Mouse (Mus musculus) heart, postnatal 0 days (tissue): ENCODE measurements around the gene Telo2. TPM values are rescaled to one million over a fixed set of nuclear protein-coding genes. Genes with fewer than 3 reads are reported as not detected.

ENCODE experiments used
- ATAC-seq: fragments of 200-750 bp; cut with Nextera tagmentation; 2 replicates; pipeline ENCODE4 v1.8.0; 2017; ENCODE audit warnings: low read depth, moderate number of reproducible peaks, moderate library complexity; ENCODE audit not compliant: insufficient read depth
- DNase-seq: peaks from one replicate; pipeline ENCODE4 v3.0.0-alpha.2; 2016; ENCODE audit warnings: low spot score
- H3K27ac ChIP-seq: fragments of 300-500 bp; sonication (generic); 2 replicates; pipeline ENCODE4 v1.5.1; 2014; ENCODE audit warnings: low read depth, mild to moderate bottlenecking
- H3K27me3 ChIP-seq: fragments of 300-500 bp; sonication (generic); 2 replicates; pipeline ENCODE4 v1.6.1; 2014; ENCODE audit warnings: low read length, mixed read lengths; ENCODE audit not compliant: control insufficient read depth, insufficient read depth
- H3K36me3 ChIP-seq: fragments of 300-500 bp; sonication (generic); replicated peaks from 2 replicates; pipeline ENCODE4 v1.6.1; 2014; ENCODE audit warnings: low read length, mixed read lengths; ENCODE audit not compliant: control insufficient read depth, insufficient read depth
- H3K4me1 ChIP-seq: fragments of 300-500 bp; sonication (generic); 2 replicates; pipeline ENCODE4 v1.6.1; 2014; ENCODE audit warnings: antibody characterized with exemption; ENCODE audit not compliant: control insufficient read depth, insufficient read depth
- H3K4me2 ChIP-seq: fragments of 300-500 bp; sonication (generic); 2 replicates; pipeline ENCODE4 v1.6.1; 2014; ENCODE audit warnings: low read depth, mild to moderate bottlenecking, low read length, moderate library complexity
- H3K4me3 ChIP-seq: fragments of 300-500 bp; sonication (generic); 2 replicates; pipeline ENCODE4 v1.5.1; 2014; ENCODE audit warnings: low read depth, low read length
- H3K9ac ChIP-seq: fragments of 300-500 bp; sonication (generic); replicated peaks from 2 replicates; pipeline ENCODE4 v1.6.1; 2014; ENCODE audit warnings: low read depth, low read length, mixed read lengths
- H3K9me3 ChIP-seq: fragments of 300-500 bp; sonication (generic); replicated peaks from 2 replicates; pipeline ENCODE4 v1.6.1; 2016; ENCODE audit warnings: low read length; ENCODE audit not compliant: control insufficient read depth
- CTCF ChIP-seq: IDR thresholded peaks from 2 replicates; pipeline ENCODE4 v1.5.1; 2016; ENCODE audit warnings: antibody characterized with exemption, control low read depth, low read depth
- EP300 ChIP-seq: IDR thresholded peaks from 2 replicates; pipeline ENCODE4 v1.6.1; 2016; ENCODE audit warnings: antibody characterized with exemption, low read depth
- WGBS: fragments of 180-500 bp; shearing (Covaris S2); extraction: QIAGEN DNeasy Blood & Tissue Kit; methylation state at CpG from one replicate; pipeline ENCODE4 v1.1.7; 2014; 5-methylcytosine and 5-hydroxymethylcytosine counted together
- polyA plus RNA-seq: library from polyadenylated mRNA; unstranded; fragments of >200 nt; fragmentation: Nextera tagmentation; extraction: Ambion mirVana; gene quantifications from 2 replicates; pipeline ENCODE4 v1.2.1, GENCODE M21; 2015
- total RNA-seq: library from RNA; depleted of rRNA; stranded (reverse); fragments of >200 nt; gene quantifications from 2 replicates; pipeline ENCODE4 v1.2.3, GENCODE M21; 2014; ENCODE audit warnings: low replicate concordance

Gene Telo2
- total and polyA plus RNA-seq, 2 experiments from 2014 or later, result 15.3 to 27.9 TPM

GRCm38 (mm10) chr17:25111739-25112422 is 3.9 kb downstream of the Telo2 start:
- DNase-seq (peak; percentile 19), ATAC-seq (no peak)
- H3K27me3 ChIP-seq, result no peaks in the 10 kb centered on the region
- H3K4me3 ChIP-seq, result no peak overlapping the region
- no peaks in the 10 kb centered on the region for H3K9me3 ChIP-seq
- H3K36me3 ChIP-seq, result peaks cover 30% of the 10 kb centered on the region
- H3K4me2 ChIP-seq, result no peak overlapping the region
- peak overlapping the region; percentile 27 for H3K27ac ChIP-seq
- WGBS, result 38% methylated on average over 8 of the region's 8 CpGs
- TF ChIP-seq CTCF, result no peak
- TF ChIP-seq EP300, result no peak
- peaks cover 19% of the 10 kb centered on the region for H3K4me1 ChIP-seq
- no peak overlapping the region for H3K9ac ChIP-seq

- peaks cover 37% of the 10 kb centered on the region for H3K36me3 ChIP-seq
- H3K9ac ChIP-seq, result no peak overlapping the region
Measured at GRCm38 (mm10) chr17:25111220-25111619, 4.5 kb downstream of the Telo2 start.

GRCm38 (mm10) chr17:25110590-25110989 is 5.2 kb downstream of the Telo2 start:
- no peak overlapping the region for H3K9ac ChIP-seq
- 86% methylated on average over 6 of the region's 6 CpGs for whole genome bisulfite sequencing
- H3K4me1 ChIP-seq, result peaks cover 19% of the 10 kb centered on the region
- DNase-seq, result no peak
- no peaks in the 10 kb centered on the region for H3K27me3 ChIP-seq
- no peak overlapping the region for H3K4me3 ChIP-seq
- H3K27ac ChIP-seq, result no peak overlapping the region
- no peak for ATAC-seq
- no peak overlapping the region for H3K4me2 ChIP-seq
- TF ChIP-seq CTCF (no peak), EP300 (no peak)
- no peaks in the 10 kb centered on the region for H3K9me3 ChIP-seq
- H3K36me3 ChIP-seq, result peaks cover 43% of the 10 kb centered on the region

More at GRCm38 (mm10) chr17:25111220-25111619, 4.5 kb downstream of the Telo2 start:
- Histone ChIP-seq H3K4me1 (peaks cover 19% of the 10 kb centered on the region), H3K9me3 (no peaks in the 10 kb centered on the region), H3K4me2 (no peak overlapping the region), H3K27ac (no peak overlapping the region), H3K4me3 (no peak overlapping the region), H3K27me3 (no peaks in the 10 kb centered on the region)
- no peak for DNase-seq
- no peak for TF ChIP-seq CTCF
- no peak for TF ChIP-seq EP300
- WGBS, result 91% methylated on average over 5 of the region's 5 CpGs
- ATAC-seq, result no peak

GRCm38 (mm10) chr17:25109578-25109977 is 6.2 kb downstream of the Telo2 start:
- 0 out of 2 replicates have a peak, but pooled peaks cover 13% of the 10 kb centered on the region for H3K4me1 ChIP-seq
- H3K27me3 ChIP-seq, result no peaks in the 10 kb centered on the region
- no peak overlapping the region for H3K9ac ChIP-seq
- TF ChIP-seq CTCF (peak; percentile 72), EP300 (no peak)
- WGBS, result 70% methylated on average over 2 of the region's 2 CpGs
- no peak overlapping the region for H3K4me3 ChIP-seq
- no peaks in the 10 kb centered on the region for H3K9me3 ChIP-seq
- DNase-seq, result peak; percentile 45
- no peak overlapping the region for H3K4me2 ChIP-seq
- ATAC-seq, result peak; percentile 50; the same call in 1 of the 2 replicates
- no peak overlapping the region for H3K27ac ChIP-seq
- peaks cover 51% of the 10 kb centered on the region for H3K36me3 ChIP-seq

- ATAC-seq, result no peak
- H3K9me3 ChIP-seq, result no peaks in the 10 kb centered on the region
- H3K27ac ChIP-seq, result no peak overlapping the region
- no peak overlapping the region for H3K4me2 ChIP-seq
- no peak overlapping the region for H3K9ac ChIP-seq
- 79% methylated on average over 13 of the region's 16 CpGs for WGBS
- no peaks in the 10 kb centered on the region for H3K27me3 ChIP-seq
- 0 out of 2 replicates have a peak, but pooled peaks cover 13% of the 10 kb centered on the region for H3K4me1 ChIP-seq
- H3K36me3 ChIP-seq, result peaks cover 69% of the 10 kb centered on the region
- H3K4me3 ChIP-seq, result no peak overlapping the region
- TF ChIP-seq EP300 (no peak), CTCF (no peak)
- DNase-seq, result no peak
Measured at GRCm38 (mm10) chr17:25107786-25108185, 8.0 kb downstream of the Telo2 start.

- Histone ChIP-seq H3K4me3 (no peak overlapping the region), H3K36me3 (peaks cover 79% of the 10 kb centered on the region), H3K4me1 (no peaks in the 10 kb centered on the region), H3K4me2 (no peak overlapping the region), H3K9me3 (no peaks in the 10 kb centered on the region), H3K27ac (no peak overlapping the region), H3K27me3 (no peaks in the 10 kb centered on the region), H3K9ac (no peak overlapping the region)
- TF ChIP-seq CTCF (no peak), EP300 (no peak)
- no peak for ATAC-seq
- no peak for DNase-seq
- 91% methylated on average over 11 of the region's 11 CpGs for WGBS
Measured at GRCm38 (mm10) chr17:25101338-25101737, 14.4 kb downstream of the Telo2 start.
